ENCODE assay signal across 8 mouse cellular contexts in the genomic region with DNA sequence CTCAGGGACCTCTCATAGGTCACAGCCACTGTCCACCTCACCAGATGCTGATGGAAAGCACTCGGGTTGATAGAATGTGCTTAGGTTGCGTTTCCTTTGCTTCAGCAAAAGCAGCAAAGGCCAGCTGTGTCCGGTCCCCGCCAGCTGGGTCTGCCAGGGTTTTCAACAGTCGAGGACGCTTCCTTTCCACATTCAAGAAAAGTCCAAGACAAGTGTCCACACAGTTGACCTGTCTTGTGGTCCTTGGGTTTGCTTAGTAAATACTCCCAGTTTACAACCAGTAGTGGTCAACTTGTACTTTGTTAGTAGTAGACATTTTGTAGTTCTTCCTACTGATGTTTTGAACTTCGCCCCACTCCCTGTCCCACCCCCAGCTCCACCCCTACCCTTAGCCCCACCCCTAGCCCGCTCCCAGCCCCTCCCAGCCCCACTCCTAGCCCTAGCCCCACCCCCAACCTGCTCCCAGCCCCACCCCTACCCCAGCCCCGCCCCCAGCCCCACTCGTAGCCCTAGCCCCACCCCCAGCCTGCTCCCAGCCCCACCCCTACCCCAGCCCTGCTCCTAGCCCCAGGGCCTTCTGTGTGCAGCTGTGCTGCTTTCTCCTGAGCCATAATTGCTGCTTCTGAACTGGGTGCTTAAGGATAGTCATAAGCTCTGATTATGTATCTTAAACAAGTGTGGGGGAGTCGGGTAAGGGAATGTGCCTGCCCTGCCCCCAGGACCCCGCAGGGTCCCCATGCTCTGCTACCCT. TPM values are rescaled to one million over a fixed set of nuclear protein-coding genes. Genes with fewer than 3 reads are reported as not detected.
A peak's percentile ranks its signal among the peaks of the same experiment; 100 is the strongest.
DNase-seq lines count a peak whose midpoint lies in the region; ATAC-seq lines count a peak whose summit lies in the region.

No protein-coding gene starts in this region.

- no peak overlapping the region for H3K9ac ChIP-seq in liver, embryonic 12.5 days
- no peak overlapping the region for H3K9ac ChIP-seq in neural tube, embryonic 15.5 days (replicated peaks)

- no peaks in the 10 kb centered on the region for H3K27me3 ChIP-seq in liver, embryonic 12.5 days (replicated peaks)
- H3K27me3 ChIP-seq in neural tube, embryonic 15.5 days (replicated peaks): no peaks in the 10 kb centered on the region

- peak overlapping the region; percentile 40 for H3K27ac ChIP-seq in liver, embryonic 12.5 days
- H3K27ac ChIP-seq in neural tube, embryonic 15.5 days (replicated peaks): peak overlapping the region; percentile 69

- 58% methylated on average over 10 of the region's 12 CpGs for WGBS in liver, embryonic 12.5 days (ENCODE audit: insufficient replicate concordance)
- WGBS in neural tube, embryonic 15.5 days: 63% methylated on average over 12 of the region's 12 CpGs

- ATAC-seq in CD4-positive, CD25-positive, alpha-beta regulatory T cell, adult 4 months: no peak
- peak; percentile 68 for ATAC-seq in erythroblast, adult 5-6 weeks (replicated peaks; ENCODE audit: low FRiP score, poor library complexity, severe bottlenecking)
- peak; percentile 80 for ATAC-seq in liver, embryonic 12.5 days
- no peak for ATAC-seq in neural tube, embryonic 15.5 days (ENCODE audit: low FRiP score)

- H3K4me3 ChIP-seq in liver, embryonic 12.5 days: 0 out of 2 replicates have a peak overlapping the region, but pooled peaks have one; percentile 11
- no peak overlapping the region for H3K4me3 ChIP-seq in neural tube, embryonic 15.5 days (replicated peaks)

- peaks cover 28% of the 10 kb centered on the region for H3K4me1 ChIP-seq in liver, embryonic 12.5 days
- peaks cover 12% of the 10 kb centered on the region for H3K4me1 ChIP-seq in neural tube, embryonic 15.5 days

- peak overlapping the region; percentile 46 for H3K4me2 ChIP-seq in liver, embryonic 12.5 days
- no peak overlapping the region for H3K4me2 ChIP-seq in neural tube, embryonic 15.5 days

- H3K9me3 ChIP-seq in liver, embryonic 12.5 days (replicated peaks): no peaks in the 10 kb centered on the region
- no peaks in the 10 kb centered on the region for H3K9me3 ChIP-seq in neural tube, embryonic 15.5 days (replicated peaks)

- DNase-seq in CD4-positive, CD25-positive, alpha-beta regulatory T cell, adult 2 months (ENCODE audit: low read depth, low spot score): peak; percentile 6
- peak; percentile 2 for DNase-seq in induced T-regulatory cell, adult 2 months (ENCODE audit: low read depth)
- no peak for DNase-seq in right cerebral cortex, adult 18-20 months
- no peak for DNase-seq in spleen, postnatal 36 days (ENCODE audit: low spot score in 2 of 2)

- H3K36me3 ChIP-seq in liver, embryonic 12.5 days: peaks cover 42% of the 10 kb centered on the region
- peaks cover 7% of the 10 kb centered on the region; the same call in 1 of the 2 replicates for H3K36me3 ChIP-seq in neural tube, embryonic 15.5 days

RNA-seq across cellular contexts. Expression of a gene that starts 41.0 kb away (rescaled TPM):
- polyA plus RNA-seq in CD4-positive, CD25-positive, alpha-beta regulatory T cell, adult 4 months (2017; shearing (Covaris generic)): 1 to 10 TPM; 3.3 to 6.4 TPM
- total RNA-seq in erythroblast, adult 5-6 weeks (2015; ENCODE audit: low replicate concordance): 8.2 and 22.1 TPM in 2 replicates
- 5.9 and 18.3 TPM in 2 replicates for total RNA-seq in erythroblast, adult 5-6 weeks (2017; ENCODE audit: low replicate concordance)
- polyA plus RNA-seq in liver, embryonic 12.5 days (2016; fragmentation: Nextera tagmentation; extraction: Ambion mirVana): 10.5 and 12.9 TPM in 2 replicates
- 15.9 and 20.0 TPM in 2 replicates for polyA plus RNA-seq in neural tube, embryonic 15.5 days (2015; fragmentation: Nextera tagmentation; extraction: Ambion mirVana)

Comparison
In these comparisons a context has a peak if more than half of its experiments do, and no peak if none do; other contexts are left out.
1. DNase-seq: peak in CD4-positive, CD25-positive, alpha-beta regulatory T cell, adult 2 months (single experiment) and induced T-regulatory cell, adult 2 months (single experiment); none in right cerebral cortex, adult 18-20 months (single experiment) and spleen, postnatal 36 days (0 of 2).
2. ATAC-seq: peak in erythroblast, adult 5-6 weeks (single experiment) and liver, embryonic 12.5 days (single experiment); none in CD4-positive, CD25-positive, alpha-beta regulatory T cell, adult 4 months (single experiment) and neural tube, embryonic 15.5 days (single experiment).